Mouse (Mus musculus): ENCODE results near the gene Mepce.

Mepce gene

GRCm38 (mm10) chr5:137738516-137738915 lies 48.9 kb downstream of the Mepce start:
- no peak for DNase-seq

GRCm38 (mm10) chr5:137737400-137737940 lies 50.0 kb downstream of the Mepce start:
- DNase-seq: no peak

GRCm38 (mm10) chr5:137734289-137735061 lies 53.0 kb downstream of the Mepce start:
- no peak for DNase-seq

- no peak for DNase-seq
Measured at GRCm38 (mm10) chr5:137733638-137734288, 53.7 kb downstream of the Mepce start.

Data from heart, adult 11 months (tissue).